Mouse (Mus musculus): ENCODE results near the gene Ghitm. TPM values are rescaled to one million over a fixed set of nuclear protein-coding genes. Genes with fewer than 3 reads are reported as not detected.

Ghitm gene
- 189 and 206 TPM in 2 replicates for polyA plus RNA-seq (2014; fragmentation: Nextera tagmentation; extraction: Ambion mirVana)

GRCm38 (mm10) chr14:37135127-37135593, at the start of gene Ghitm:
Gene Ghitm, minus strand, starts transcription at chr14:37135272.
- Histone ChIP-seq H3K4me1 (ENCODE audit: control insufficient read depth, insufficient read depth, low read length) (peaks cover 6% of the 10 kb centered on the region; the same call in 1 of the 2 replicates), H3K9me3 (replicated peaks; ENCODE audit: control insufficient read depth, low read length) (no peaks in the 10 kb centered on the region), H3K4me2 (ENCODE audit: low read length) (peak within 1 kb of the TSS; percentile 72), H3K36me3 (ENCODE audit: control insufficient read depth, insufficient read depth, low read length) (peaks cover 21% of the 10 kb centered on the region), H3K4me3 (ENCODE audit: low read depth, low read length) (peak within 1 kb of the TSS; percentile 87), H3K9ac (ENCODE audit: low read length) (peak within 1 kb of the TSS; percentile 89), H3K27me3 (replicated peaks; ENCODE audit: control insufficient read depth, insufficient read depth, low read length) (no peaks in the 10 kb centered on the region), H3K27ac (ENCODE audit: low read depth, low read length) (peak within 1 kb of the TSS; percentile 52; the same call in 1 of the 2 replicates)
- peak; percentile 99 for ATAC-seq
- peak; percentile 99 for DNase-seq (ENCODE audit: low spot score)
- WGBS, result under 1% methylated on average over 38 of the region's 38 CpGs

- H3K36me3 ChIP-seq (ENCODE audit: control insufficient read depth, insufficient read depth, low read length), result no peaks in the 10 kb centered on the region
- DNase-seq (ENCODE audit: low spot score) (no peak), ATAC-seq (no peak)
- no peak overlapping the region for H3K4me3 ChIP-seq (ENCODE audit: low read depth, low read length)
- H3K4me2 ChIP-seq (ENCODE audit: low read length), result no peak overlapping the region
- 88% methylated on average over 2 of the region's 2 CpGs for WGBS
- no peaks in the 10 kb centered on the region for H3K9me3 ChIP-seq (replicated peaks; ENCODE audit: control insufficient read depth, low read length)
- H3K4me1 ChIP-seq (ENCODE audit: control insufficient read depth, insufficient read depth, low read length), result no peaks in the 10 kb centered on the region
- no peak overlapping the region for H3K9ac ChIP-seq (ENCODE audit: low read length)
- no peak overlapping the region for H3K27ac ChIP-seq (ENCODE audit: low read depth, low read length)
- H3K27me3 ChIP-seq (replicated peaks; ENCODE audit: control insufficient read depth, insufficient read depth, low read length), result no peaks in the 10 kb centered on the region
Measured at GRCm38 (mm10) chr14:37184871-37185270, 49.8 kb upstream of the Ghitm start.

- no peak overlapping the region for H3K27ac ChIP-seq (ENCODE audit: low read depth, low read length)
- H3K9ac ChIP-seq (ENCODE audit: low read length), result no peak overlapping the region
- ATAC-seq (no peak), DNase-seq (ENCODE audit: low spot score) (peak; percentile 19)
- WGBS, result 71% methylated on average over 3 of the region's 3 CpGs
- H3K9me3 ChIP-seq (replicated peaks; ENCODE audit: control insufficient read depth, low read length), result no peaks in the 10 kb centered on the region
- H3K4me3 ChIP-seq (ENCODE audit: low read depth, low read length), result no peak overlapping the region
- no peak overlapping the region for H3K4me2 ChIP-seq (ENCODE audit: low read length)
- H3K27me3 ChIP-seq (replicated peaks; ENCODE audit: control insufficient read depth, insufficient read depth, low read length), result no peaks in the 10 kb centered on the region
- H3K36me3 ChIP-seq (ENCODE audit: control insufficient read depth, insufficient read depth, low read length), result no peaks in the 10 kb centered on the region
- H3K4me1 ChIP-seq (ENCODE audit: control insufficient read depth, insufficient read depth, low read length), result no peaks in the 10 kb centered on the region
Measured at GRCm38 (mm10) chr14:37174484-37174883, 39.4 kb upstream of the Ghitm start.

- Histone ChIP-seq H3K27me3 (replicated peaks; ENCODE audit: control insufficient read depth, insufficient read depth, low read length) (no peaks in the 10 kb centered on the region), H3K4me1 (ENCODE audit: control insufficient read depth, insufficient read depth, low read length) (no peaks in the 10 kb centered on the region; the same call in 1 of the 2 replicates), H3K4me2 (ENCODE audit: low read length) (no peak overlapping the region), H3K4me3 (ENCODE audit: low read depth, low read length) (no peak overlapping the region), H3K27ac (ENCODE audit: low read depth, low read length) (no peak overlapping the region), H3K9me3 (replicated peaks; ENCODE audit: control insufficient read depth, low read length) (no peaks in the 10 kb centered on the region), H3K36me3 (ENCODE audit: control insufficient read depth, insufficient read depth, low read length) (no peaks in the 10 kb centered on the region), H3K9ac (ENCODE audit: low read length) (no peak overlapping the region)
- DNase-seq (ENCODE audit: low spot score) (peak; percentile 72), ATAC-seq (peak; percentile 52)
- WGBS, result 66% methylated on average over 1 of the region's 1 CpGs
Measured at GRCm38 (mm10) chr14:37165266-37165926, 30.3 kb upstream of the Ghitm start.

GRCm38 (mm10) chr14:37164392-37165032, 29.4 kb upstream of the Ghitm start:
- Histone ChIP-seq H3K4me2 (ENCODE audit: low read length) (no peak overlapping the region), H3K4me1 (ENCODE audit: control insufficient read depth, insufficient read depth, low read length) (no peaks in the 10 kb centered on the region; the same call in 1 of the 2 replicates), H3K27me3 (replicated peaks; ENCODE audit: control insufficient read depth, insufficient read depth, low read length) (no peaks in the 10 kb centered on the region), H3K27ac (ENCODE audit: low read depth, low read length) (no peak overlapping the region), H3K9me3 (replicated peaks; ENCODE audit: control insufficient read depth, low read length) (no peaks in the 10 kb centered on the region), H3K4me3 (ENCODE audit: low read depth, low read length) (no peak overlapping the region), H3K36me3 (ENCODE audit: control insufficient read depth, insufficient read depth, low read length) (no peaks in the 10 kb centered on the region), H3K9ac (ENCODE audit: low read length) (no peak overlapping the region)
- ATAC-seq, result no peak
- no peak for DNase-seq (ENCODE audit: low spot score)
- WGBS, result 76% methylated on average over 4 of the region's 4 CpGs

GRCm38 (mm10) chr14:37163277-37163956, 28.3 kb upstream of the Ghitm start:
- H3K36me3 ChIP-seq (ENCODE audit: control insufficient read depth, insufficient read depth, low read length), result no peaks in the 10 kb centered on the region

GRCm38 (mm10) chr14:37154391-37154790, 19.3 kb upstream of the Ghitm start:
- Histone ChIP-seq H3K4me2 (ENCODE audit: low read length) (no peak overlapping the region), H3K27me3 (replicated peaks; ENCODE audit: control insufficient read depth, insufficient read depth, low read length) (no peaks in the 10 kb centered on the region), H3K27ac (ENCODE audit: low read depth, low read length) (no peak overlapping the region), H3K4me3 (ENCODE audit: low read depth, low read length) (no peak overlapping the region), H3K36me3 (ENCODE audit: control insufficient read depth, insufficient read depth, low read length) (no peaks in the 10 kb centered on the region), H3K9me3 (replicated peaks; ENCODE audit: control insufficient read depth, low read length) (0 out of 2 replicates have a peak, but pooled peaks cover 2% of the 10 kb centered on the region), H3K4me1 (ENCODE audit: control insufficient read depth, insufficient read depth, low read length) (no peaks in the 10 kb centered on the region), H3K9ac (ENCODE audit: low read length) (no peak overlapping the region)
- ATAC-seq (no peak), DNase-seq (ENCODE audit: low spot score) (no peak)
- WGBS, result 76% methylated on average over 1 of the region's 1 CpGs

More at GRCm38 (mm10) chr14:37163277-37163956, 28.3 kb upstream of the Ghitm start:
- Histone ChIP-seq H3K4me2 (ENCODE audit: low read length) (no peak overlapping the region), H3K9ac (ENCODE audit: low read length) (no peak overlapping the region), H3K27ac (ENCODE audit: low read depth, low read length) (no peak overlapping the region), H3K27me3 (replicated peaks; ENCODE audit: control insufficient read depth, insufficient read depth, low read length) (no peaks in the 10 kb centered on the region), H3K9me3 (replicated peaks; ENCODE audit: control insufficient read depth, low read length) (no peaks in the 10 kb centered on the region), H3K4me3 (ENCODE audit: low read depth, low read length) (no peak overlapping the region), H3K4me1 (ENCODE audit: control insufficient read depth, insufficient read depth, low read length) (no peaks in the 10 kb centered on the region; the same call in 1 of the 2 replicates)
- ATAC-seq (no peak), DNase-seq (ENCODE audit: low spot score) (no peak)
- 74% methylated on average over 4 of the region's 4 CpGs for WGBS

- ATAC-seq (no peak), DNase-seq (ENCODE audit: low spot score) (no peak)
- Histone ChIP-seq H3K9me3 (replicated peaks; ENCODE audit: control insufficient read depth, low read length) (no peaks in the 10 kb centered on the region), H3K36me3 (ENCODE audit: control insufficient read depth, insufficient read depth, low read length) (no peaks in the 10 kb centered on the region), H3K9ac (ENCODE audit: low read length) (no peak overlapping the region), H3K27ac (ENCODE audit: low read depth, low read length) (no peak overlapping the region), H3K4me1 (ENCODE audit: control insufficient read depth, insufficient read depth, low read length) (peaks cover 4% of the 10 kb centered on the region; the same call in 1 of the 2 replicates), H3K27me3 (replicated peaks; ENCODE audit: control insufficient read depth, insufficient read depth, low read length) (no peaks in the 10 kb centered on the region), H3K4me2 (ENCODE audit: low read length) (no peak overlapping the region), H3K4me3 (ENCODE audit: low read depth, low read length) (no peak overlapping the region)
- WGBS, result 37% methylated on average over 8 of the region's 8 CpGs
Measured at GRCm38 (mm10) chr14:37139051-37139710, 4.1 kb upstream of the Ghitm start.
